In genomic region chr12:79724875-79725274, GRCm38 (mm10) we compare ENCODE assay signal across 21 mouse cellular contexts.
"Had no signal": no experiment of that assay in that cellular context is flagged by ENCODE, and none has a peak within 500 bp of the region (broad histone marks: within the 10 kb centered on the region; RNA-seq: fewer than 3 reads in every experiment).

No protein-coding gene starts in this region.

- H3K4me3 ChIP-seq: kidney, embryonic 15.5 days; limb, embryonic 12.5 days; limb, embryonic 15.5 days; lung, embryonic 15.5 days; midbrain, embryonic 15.5 days; myocyte; stomach, embryonic 15.5 days had no signal

- H3K27ac ChIP-seq: kidney, embryonic 15.5 days; limb, embryonic 12.5 days; limb, embryonic 15.5 days; liver, embryonic 14.5 days; lung, embryonic 15.5 days; midbrain, embryonic 15.5 days; stomach, embryonic 15.5 days had no signal

- H3K4me1 ChIP-seq: stomach, embryonic 15.5 days had no signal

- H3K27me3 ChIP-seq: kidney, embryonic 15.5 days; limb, embryonic 12.5 days; limb, embryonic 15.5 days; lung, embryonic 15.5 days; midbrain, embryonic 15.5 days; stomach, embryonic 15.5 days had no signal

- H3K9ac ChIP-seq: kidney, embryonic 15.5 days; limb, embryonic 12.5 days; limb, embryonic 15.5 days; liver, embryonic 14.5 days; liver, postnatal 0 days; lung, embryonic 15.5 days; midbrain, embryonic 15.5 days; stomach, embryonic 15.5 days had no signal

- H3K36me3 ChIP-seq: limb, embryonic 15.5 days; lung, embryonic 15.5 days; midbrain, embryonic 15.5 days; stomach, embryonic 15.5 days had no signal

- H3K4me2 ChIP-seq: kidney, embryonic 15.5 days; limb, embryonic 12.5 days; limb, embryonic 15.5 days; liver, embryonic 11.5 days; lung, embryonic 15.5 days; midbrain, embryonic 11.5 days; midbrain, embryonic 15.5 days; stomach, embryonic 15.5 days had no signal

- DNase-seq: kidney, adult 11 months; kidney, adult 8-10 months; kidney, postnatal 10 days; kidney, postnatal 36 days; left cerebral cortex, postnatal 4 days; liver, postnatal 0 days; lung, postnatal 10 days; lung, postnatal 36 days; right cerebral cortex, postnatal 14 days; right cerebral cortex, postnatal 4 days; thymus, postnatal 36 days had no signal

- ATAC-seq: liver, postnatal 0 days; midbrain, embryonic 15.5 days had no signal
